Mouse (Mus musculus) heart, postnatal 0 days (tissue): Measurements from ENCODE around the gene Zmynd12.

Source experiments
- CTCF ChIP-seq: IDR thresholded peaks from 2 replicates; pipeline ENCODE4 v1.5.1; 2016; ENCODE audit warnings: antibody characterized with exemption, control low read depth, low read depth
- EP300 ChIP-seq: IDR thresholded peaks from 2 replicates; pipeline ENCODE4 v1.6.1; 2016; ENCODE audit warnings: antibody characterized with exemption, low read depth

DNA sequence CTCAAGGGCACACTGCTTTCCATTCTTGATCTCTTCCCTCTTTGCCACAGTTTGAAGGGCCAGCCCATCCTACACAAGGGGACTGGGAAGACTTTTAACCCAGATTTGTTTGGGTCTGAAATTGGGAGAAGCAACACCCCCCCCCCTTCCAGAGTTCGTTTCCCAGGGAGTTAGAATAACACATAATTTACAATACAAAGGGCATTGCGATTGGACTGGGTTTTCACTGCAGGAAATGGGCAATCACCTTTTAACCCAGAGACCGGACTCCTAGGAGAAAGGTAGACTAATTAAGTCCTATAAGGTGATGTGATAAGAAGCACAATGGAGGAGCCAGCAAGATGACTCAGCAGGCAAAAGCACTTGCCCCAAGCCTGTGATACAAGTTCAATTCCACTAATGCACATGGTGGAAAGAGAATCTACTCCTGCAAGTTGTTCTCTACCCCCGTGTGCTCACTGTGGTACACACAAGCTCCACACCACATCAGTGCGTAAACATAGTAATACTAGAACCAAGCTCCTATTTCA, 75.8 kb downstream of the Zmynd12 start:
- TF ChIP-seq CTCF, result no peak
- TF ChIP-seq EP300, result no peak
